8 mouse cellular contexts compared by ENCODE assay signal in genomic region chr14:55884166-55884565, GRCm38 (mm10). TPM values are rescaled to one million over a fixed set of nuclear protein-coding genes. Genes with fewer than 3 reads are reported as not detected.
DNase-seq lines count a peak whose midpoint lies in the region; ATAC-seq and TF ChIP-seq lines count a peak whose summit lies in the region.

TSS of gene Cbln3 (minus strand) at chr14:55884392.

- peak within 1 kb of the TSS; percentile 61 for H3K4me3 ChIP-seq in lung, embryonic 15.5 days
- H3K4me3 ChIP-seq in small intestine, adult 2 months (ENCODE audit: low read depth, low read length), result peak within 1 kb of the TSS; percentile 92

- peaks cover 42% of the 10 kb centered on the region for H3K4me1 ChIP-seq in lung, embryonic 15.5 days
- peaks cover 41% of the 10 kb centered on the region for H3K4me1 ChIP-seq in small intestine, adult 2 months (ENCODE audit: control insufficient read depth, insufficient read depth, insufficient read length, low read length)

- peak within 1 kb of the TSS; percentile 68 for H3K9ac ChIP-seq in lung, embryonic 15.5 days

- no peak for TF ChIP-seq POLR2A in small intestine, adult 2 months (IDR thresholded peaks at IDR 0.05; ENCODE audit: low read depth, low read length)

- H3K27ac ChIP-seq in lung, embryonic 15.5 days, result peak within 1 kb of the TSS; percentile 97
- peak within 1 kb of the TSS; percentile 82 for H3K27ac ChIP-seq in small intestine, adult 2 months (ENCODE audit: insufficient read depth, low read depth, low read length)

- no peaks in the 10 kb centered on the region for H3K9me3 ChIP-seq in lung, embryonic 15.5 days

- H3K36me3 ChIP-seq in lung, embryonic 15.5 days, result peaks cover 28% of the 10 kb centered on the region
- H3K36me3 ChIP-seq in small intestine, adult 2 months (ENCODE audit: control insufficient read depth, insufficient read depth, low read length), result peaks cover 25% of the 10 kb centered on the region

- peak; percentile 70 for ATAC-seq in lung, embryonic 15.5 days (ENCODE audit: borderline replicate concordance, extremely low read depth, low FRiP score, low TSS enrichment)

- peak; percentile 48 to 69 for DNase-seq in spleen, postnatal 4 days (ENCODE audit: low spot score in 2 of 2)
- DNase-seq in spleen, adult 12 weeks (ENCODE audit: low spot score), result no peak
- peak; percentile 100 for DNase-seq in cerebellum, adult 9-11 months
- peak; percentile 77 to 80 for DNase-seq in heart, adult 18-20 months
- DNase-seq in kidney, adult 18-20 months, result peak; percentile 66
- no peak for DNase-seq in T-cell, adult 2 months (ENCODE audit: low spot score)

- H3K27me3 ChIP-seq in lung, embryonic 15.5 days, result no peaks in the 10 kb centered on the region
- H3K27me3 ChIP-seq in small intestine, adult 2 months (ENCODE audit: control insufficient read depth, insufficient read depth, low read length), result no peaks in the 10 kb centered on the region

- no peak for TF ChIP-seq CTCF in small intestine, adult 2 months (IDR thresholded peaks at IDR 0.05; ENCODE audit: extremely low read depth, insufficient read length, insufficient replicate concordance, low read depth, low read length)

- peak within 1 kb of the TSS; percentile 79 for H3K4me2 ChIP-seq in lung, embryonic 15.5 days

- 12% methylated on average over 4 of the region's 4 CpGs for WGBS in lung, embryonic 15.5 days
- WGBS in small intestine, adult 2 months, result 28% methylated on average over 4 of the region's 4 CpGs

RNA-seq across cellular contexts. Expression of gene Cbln3, which starts in this region (rescaled TPM):
- not detected for total RNA-seq in heart, adult 18-20 months (2021)
- 0.88 and 1.2 TPM in 2 replicates for polyA plus RNA-seq in lung, embryonic 15.5 days (2015; fragmentation: Nextera tagmentation; extraction: Ambion mirVana)
- 0.56 and 0.61 TPM in 2 replicates for polyA plus RNA-seq in small intestine, adult 2 months (2012; rRNA removed)

Comparison
In these comparisons a context has a peak if more than half of its experiments do, and no peak if none do; other contexts are left out.
1. DNase-seq: peak in spleen, postnatal 4 days (2 of 2), cerebellum, adult 9-11 months (single experiment) and kidney, adult 18-20 months (single experiment); none in spleen, adult 12 weeks (single experiment) and T-cell, adult 2 months (single experiment).
2. Peak in DNase-seq in heart, adult 18-20 months; RNA of the gene not detected or under 1 TPM.